Mouse (Mus musculus): ENCODE results near the gene Defa28. TPM values are rescaled to one million over a fixed set of nuclear protein-coding genes. Genes with fewer than 3 reads are reported as not detected.
"Not testable (repeated sequence)": the region's sequence is repeated elsewhere in the genome, so short reads cannot be mapped to it uniquely, and the experiment has no call there.

The Defa28 gene
- not detected in 2 replicates for polyA plus RNA-seq (2014; fragmentation: Nextera tagmentation; extraction: Ambion mirVana)

- not testable (repeated sequence) for H3K27ac ChIP-seq (ENCODE audit: low read depth, low read length); ATAC-seq (ENCODE audit: low FRiP score); H3K27me3 ChIP-seq (ENCODE audit: control insufficient read depth, insufficient read depth, low read length); DNase-seq (ENCODE audit: low spot score, missing footprints); H3K9me3 ChIP-seq (ENCODE audit: control insufficient read depth, low read length); H3K4me1 ChIP-seq (ENCODE audit: control insufficient read depth, insufficient read depth, low read length); H3K4me2 ChIP-seq; H3K4me3 ChIP-seq (ENCODE audit: low read depth, low read length); H3K36me3 ChIP-seq (ENCODE audit: control insufficient read depth, insufficient read depth, low read length); H3K9ac ChIP-seq (ENCODE audit: low read length)
- no CpG with 5 or more reads among the region's 1 CpGs for WGBS
Observed at GRCm38 (mm10) chr8:21582706-21583105, at the start of gene Defa28. Defa28 (plus strand) TSS chr8:21583006.

GRCm38 (mm10) chr8:21565086-21565485, 17.7 kb upstream of the Defa28 start, which contains the start of gene Defa37:
Defa37 (plus strand) TSS chr8:21565386.
- H3K27ac ChIP-seq (ENCODE audit: low read depth, low read length); H3K4me1 ChIP-seq (ENCODE audit: control insufficient read depth, insufficient read depth, low read length); DNase-seq (ENCODE audit: low spot score, missing footprints); H3K36me3 ChIP-seq (ENCODE audit: control insufficient read depth, insufficient read depth, low read length); H3K9me3 ChIP-seq (ENCODE audit: control insufficient read depth, low read length); H3K4me3 ChIP-seq (ENCODE audit: low read depth, low read length); ATAC-seq (ENCODE audit: low FRiP score); H3K4me2 ChIP-seq; H3K27me3 ChIP-seq (ENCODE audit: control insufficient read depth, insufficient read depth, low read length); H3K9ac ChIP-seq (ENCODE audit: low read length): not testable (repeated sequence)
- WGBS: no CpG with 5 or more reads among the region's 1 CpGs

- WGBS: no CpG with 5 or more reads among the region's 1 CpGs
- DNase-seq (ENCODE audit: low spot score, missing footprints); H3K4me2 ChIP-seq; H3K9ac ChIP-seq (ENCODE audit: low read length); H3K27me3 ChIP-seq (ENCODE audit: control insufficient read depth, insufficient read depth, low read length); H3K27ac ChIP-seq (ENCODE audit: low read depth, low read length); H3K9me3 ChIP-seq (ENCODE audit: control insufficient read depth, low read length); H3K36me3 ChIP-seq (ENCODE audit: control insufficient read depth, insufficient read depth, low read length); H3K4me1 ChIP-seq (ENCODE audit: control insufficient read depth, insufficient read depth, low read length); ATAC-seq (ENCODE audit: low FRiP score); H3K4me3 ChIP-seq (ENCODE audit: low read depth, low read length): not testable (repeated sequence)
Observed at GRCm38 (mm10) chr8:21594408-21594807, 11.6 kb downstream of the Defa28 start, which contains the start of gene Gm7861. Gm7861 (minus strand) TSS chr8:21594508.

- not testable (repeated sequence) for DNase-seq (ENCODE audit: low spot score, missing footprints); H3K36me3 ChIP-seq (ENCODE audit: control insufficient read depth, insufficient read depth, low read length); H3K4me2 ChIP-seq; H3K4me3 ChIP-seq (ENCODE audit: low read depth, low read length); ATAC-seq (ENCODE audit: low FRiP score); H3K27me3 ChIP-seq (ENCODE audit: control insufficient read depth, insufficient read depth, low read length); H3K27ac ChIP-seq (ENCODE audit: low read depth, low read length); H3K4me1 ChIP-seq (ENCODE audit: control insufficient read depth, insufficient read depth, low read length); H3K9ac ChIP-seq (ENCODE audit: low read length); H3K9me3 ChIP-seq (ENCODE audit: control insufficient read depth, low read length)
- WGBS: no CpG with 5 or more reads among the region's 1 CpGs
Observed at GRCm38 (mm10) chr8:21617883-21618282, 35.1 kb downstream of the Defa28 start, which contains the start of gene Defa26. Defa26 (plus strand) TSS chr8:21618183.

Other genes with a start within 250 kb of the Defa28 start
- gene Defa2, start 204.5 kb upstream of the Defa28 start, polyA plus RNA-seq (2014; fragmentation: Nextera tagmentation; extraction: Ambion mirVana): not detected in 2 replicates
- gene Defa33, start 191.2 kb upstream of the Defa28 start, polyA plus RNA-seq (2014; fragmentation: Nextera tagmentation; extraction: Ambion mirVana): not detected in 2 replicates
- gene Defa36, start 155.6 kb upstream of the Defa28 start, polyA plus RNA-seq (2014; fragmentation: Nextera tagmentation; extraction: Ambion mirVana): not detected in 2 replicates
- gene Gm7849, start 126.4 kb upstream of the Defa28 start, polyA plus RNA-seq (2014; fragmentation: Nextera tagmentation; extraction: Ambion mirVana): not detected in 2 replicates
- not detected in 2 replicates for gene Defa20, start 73.7 kb upstream of the Defa28 start, polyA plus RNA-seq (2014; fragmentation: Nextera tagmentation; extraction: Ambion mirVana)
- gene Defa32, start 54.0 kb upstream of the Defa28 start, polyA plus RNA-seq (2014; fragmentation: Nextera tagmentation; extraction: Ambion mirVana): not detected in 2 replicates
- gene Defa37, start 17.6 kb upstream of the Defa28 start, polyA plus RNA-seq (2014; fragmentation: Nextera tagmentation; extraction: Ambion mirVana): not detected in 2 replicates
- gene Gm7861, start 11.5 kb downstream of the Defa28 start, polyA plus RNA-seq (2014; fragmentation: Nextera tagmentation; extraction: Ambion mirVana): not detected in 2 replicates
- gene Defa26, start 35.2 kb downstream of the Defa28 start, polyA plus RNA-seq (2014; fragmentation: Nextera tagmentation; extraction: Ambion mirVana): not detected in 2 replicates
- not detected in 2 replicates for gene Defa17, start 72.8 kb downstream of the Defa28 start, polyA plus RNA-seq (2014; fragmentation: Nextera tagmentation; extraction: Ambion mirVana)
- gene Defa34, start 82.8 kb downstream of the Defa28 start, polyA plus RNA-seq (2014; fragmentation: Nextera tagmentation; extraction: Ambion mirVana): not detected in 2 replicates
- not detected in 2 replicates for gene AY761184, start 120.6 kb downstream of the Defa28 start, polyA plus RNA-seq (2014; fragmentation: Nextera tagmentation; extraction: Ambion mirVana)
- gene Defa24, start 151.5 kb downstream of the Defa28 start, polyA plus RNA-seq (2014; fragmentation: Nextera tagmentation; extraction: Ambion mirVana): not detected in 2 replicates
- not detected in 2 replicates for gene Defb50, start 240.5 kb downstream of the Defa28 start, polyA plus RNA-seq (2014; fragmentation: Nextera tagmentation; extraction: Ambion mirVana)

Measured in midbrain, embryonic 11.5 days (tissue).